Mouse (Mus musculus) forebrain, embryonic 14.5 days (tissue): ENCODE measurements around the gene Ubtf. TPM values are rescaled to one million over a fixed set of nuclear protein-coding genes. Genes with fewer than 3 reads are reported as not detected.

Experiments
- ATAC-seq: fragments of 200-750 bp; cut with Nextera tagmentation; 2 replicates; pipeline ENCODE4 v1.8.0; 2017; ENCODE audit warnings: mild to moderate bottlenecking, moderate library complexity
- DNase-seq: peaks from one replicate; pipeline ENCODE4 v3.0.0-alpha.2; 2015; ENCODE audit warnings: low spot score
- H3K27ac ChIP-seq: fragments of 300-500 bp; sonication (generic); 2 replicates; pipeline ENCODE4 v1.5.1; 2014; ENCODE audit warnings: low read depth, mild to moderate bottlenecking, control low read depth, low read length, moderate library complexity
- H3K27me3 ChIP-seq: fragments of 300-500 bp; sonication (generic); replicated peaks from 2 replicates; pipeline ENCODE4 v1.6.1; 2014; ENCODE audit warnings: low read length, control low read depth, mixed read lengths; ENCODE audit not compliant: control insufficient read depth, insufficient read depth
- H3K36me3 ChIP-seq: fragments of 300-500 bp; sonication (generic); 2 replicates; pipeline ENCODE4 v1.6.1; 2014; ENCODE audit warnings: low read length, control low read depth; ENCODE audit not compliant: control insufficient read depth, insufficient read depth
- H3K4me1 ChIP-seq: fragments of 300-500 bp; sonication (generic); 2 replicates; pipeline ENCODE4 v1.6.1; 2014; ENCODE audit warnings: antibody characterized with exemption, low read length, control low read depth; ENCODE audit not compliant: control insufficient read depth, insufficient read depth
- H3K4me2 ChIP-seq: fragments of 300-500 bp; sonication (generic); 2 replicates; pipeline ENCODE4 v1.6.1; 2014; ENCODE audit warnings: mild to moderate bottlenecking, control low read depth, low read length
- H3K4me3 ChIP-seq: fragments of 300-500 bp; sonication (generic); 2 replicates; pipeline ENCODE4 v1.5.1; 2014; ENCODE audit warnings: low read depth, low read length, control low read depth
- H3K9ac ChIP-seq: fragments of 300-500 bp; sonication (generic); 2 replicates; pipeline ENCODE4 v1.6.1; 2014; ENCODE audit warnings: mild to moderate bottlenecking, low read length, control low read depth, moderate library complexity
- H3K9me3 ChIP-seq: fragments of 300-500 bp; sonication (generic); replicated peaks from 2 replicates; pipeline ENCODE4 v1.6.1; 2016; ENCODE audit warnings: low read length, control low read depth, mixed read lengths; ENCODE audit not compliant: control insufficient read depth
- WGBS: fragments of 180-500 bp; shearing (Covaris S2); extraction: QIAGEN DNeasy Blood & Tissue Kit; methylation state at CpG from one replicate; pipeline ENCODE4 v1.1.7; 2014; 5-methylcytosine and 5-hydroxymethylcytosine counted together
- polyA plus RNA-seq: library from polyadenylated mRNA; unstranded; fragments of >200 nt; fragmentation: Nextera tagmentation; extraction: Ambion mirVana; gene quantifications from 2 replicates; pipeline ENCODE4 v1.2.1, GENCODE M21; 2014

Ubtf gene
- polyA plus RNA-seq, 1 experiment from 2014 or later: 74.5 TPM

DNA sequence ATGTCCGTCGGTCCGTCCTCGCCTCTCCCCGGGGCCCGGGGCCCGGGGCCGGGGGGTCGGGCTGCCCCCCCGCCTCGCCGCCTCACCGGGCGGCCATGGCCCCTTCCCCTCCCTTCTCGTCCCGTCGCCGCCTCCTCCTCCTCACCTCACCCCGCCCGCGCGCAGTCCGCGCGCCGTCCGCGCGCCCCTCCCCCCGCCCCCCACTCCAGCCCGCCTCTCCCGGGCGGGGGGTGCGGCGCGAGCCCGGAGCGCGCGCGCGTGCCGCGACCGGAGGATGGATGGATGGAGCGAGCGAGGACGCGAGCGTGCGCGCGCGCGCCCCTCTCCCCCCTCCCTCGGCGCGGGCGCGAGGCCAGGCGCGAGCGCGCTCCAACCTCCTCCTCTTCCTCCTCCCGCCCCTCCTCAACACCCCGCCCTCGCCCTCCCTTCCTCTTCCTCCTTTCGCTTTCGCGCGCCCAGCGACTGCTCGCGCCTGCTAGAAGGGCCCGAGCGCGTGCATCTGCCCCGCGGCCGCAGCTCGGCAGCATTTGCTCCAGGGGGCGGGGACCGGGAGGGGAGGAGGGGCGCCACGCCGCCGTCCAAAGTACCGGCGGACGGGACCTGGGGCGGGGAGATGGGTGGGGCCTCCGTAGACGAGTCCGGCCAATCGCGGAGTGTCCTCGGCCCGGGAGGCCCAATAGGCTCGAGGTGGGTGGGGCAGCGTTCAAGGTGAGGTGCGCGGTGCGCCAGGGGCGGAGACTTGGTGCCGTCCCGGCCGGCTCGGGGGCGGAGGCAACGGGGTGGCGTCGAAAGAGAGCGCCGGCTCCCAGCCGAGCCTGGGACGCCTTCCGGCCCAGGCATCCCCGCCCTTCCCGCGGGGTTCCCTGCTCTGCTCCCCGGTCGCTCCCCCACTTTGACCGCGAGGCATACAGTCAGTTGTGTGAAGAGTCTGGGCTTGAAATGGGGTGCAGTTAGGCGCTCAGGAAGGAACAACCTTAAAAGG lies 22.8 kb downstream of the Ubtf start, which contains the start of gene Atxn7l3:
Gene Atxn7l3 (minus strand): TSS at position 141 of the 982 bp plus-strand sequence.
- peaks cover 8% of the 10 kb centered on the region for H3K4me1 ChIP-seq
- H3K27me3 ChIP-seq: no peaks in the 10 kb centered on the region
- H3K4me2 ChIP-seq: peak within 1 kb of the TSS; percentile 94
- peak within 1 kb of the TSS; percentile 89 for H3K4me3 ChIP-seq
- peaks cover 22% of the 10 kb centered on the region for H3K36me3 ChIP-seq
- DNase-seq: peak; percentile 99
- ATAC-seq: peak; percentile 96
- H3K9ac ChIP-seq: peak within 1 kb of the TSS; percentile 96
- peak within 1 kb of the TSS; percentile 99 for H3K27ac ChIP-seq
- WGBS: 0% methylated on average over 43 of the region's 125 CpGs
- no peaks in the 10 kb centered on the region for H3K9me3 ChIP-seq

DNA sequence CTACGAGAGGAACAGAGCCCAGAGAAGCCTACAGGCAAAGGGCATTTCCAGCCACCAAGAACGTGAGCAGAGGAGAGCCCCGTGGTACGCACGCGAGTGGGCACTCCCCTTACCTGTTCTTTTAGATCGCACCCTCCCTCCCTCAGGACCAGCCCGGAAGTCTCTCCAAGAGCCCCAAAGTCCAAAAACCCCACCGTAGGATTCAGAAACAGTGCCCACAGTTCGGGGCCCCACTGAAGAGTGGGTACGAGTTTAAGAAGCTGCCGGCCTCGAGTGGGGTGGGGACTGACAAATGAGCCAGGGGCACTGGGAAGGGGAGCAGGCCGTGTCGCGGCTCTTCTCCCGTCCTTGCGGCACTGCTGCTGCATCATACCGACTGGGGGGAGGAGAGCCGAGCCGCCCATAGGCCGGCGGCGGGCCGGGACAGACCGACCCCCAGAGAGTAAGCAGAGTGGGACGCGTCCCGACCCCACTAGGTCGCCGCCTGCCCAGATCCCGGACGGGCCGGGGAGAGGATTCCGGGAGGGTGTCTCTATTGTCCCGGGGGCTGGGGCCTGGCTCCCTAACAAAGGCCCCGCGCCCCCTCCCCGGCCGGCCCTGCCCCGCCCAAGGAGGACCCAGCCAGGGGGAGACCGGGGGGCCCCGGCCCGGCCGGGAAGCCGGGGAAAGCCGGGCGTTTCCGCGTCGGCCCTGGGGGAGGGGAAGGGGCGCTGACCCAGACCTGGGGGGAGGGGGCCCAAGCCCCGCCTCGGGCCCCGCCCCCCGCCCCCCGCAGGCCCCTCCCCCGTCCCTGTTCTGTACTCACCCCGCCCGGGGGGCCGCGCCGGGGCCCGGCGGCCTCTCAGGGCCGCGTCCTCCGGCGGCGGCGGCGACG lies 23.7 kb downstream of the Ubtf start:
- Histone ChIP-seq H3K4me2 (peak overlapping the region; percentile 94), H3K4me1 (peaks cover 8% of the 10 kb centered on the region), H3K9ac (peak overlapping the region; percentile 96), H3K36me3 (peaks cover 31% of the 10 kb centered on the region), H3K9me3 (no peaks in the 10 kb centered on the region), H3K27me3 (no peaks in the 10 kb centered on the region), H3K4me3 (peak overlapping the region; percentile 89), H3K27ac (peak overlapping the region; percentile 99)
- DNase-seq: peak; percentile 74
- under 1% methylated on average over 37 of the region's 73 CpGs for WGBS
- peak; percentile 35 for ATAC-seq

- Histone ChIP-seq H3K36me3 (peaks cover 39% of the 10 kb centered on the region), H3K4me1 (peaks cover 8% of the 10 kb centered on the region), H3K27me3 (no peaks in the 10 kb centered on the region), H3K27ac (peak overlapping the region; percentile 99), H3K9me3 (no peaks in the 10 kb centered on the region), H3K4me3 (peak overlapping the region; percentile 89), H3K9ac (peak overlapping the region; percentile 96), H3K4me2 (peak overlapping the region; percentile 94)
- ATAC-seq: no peak
- WGBS: 57% methylated on average over 12 of the region's 12 CpGs
- peak; percentile 37 for DNase-seq
These were observed 24.5 kb downstream of the Ubtf start for GRCm38 (mm10) chr11:102294887-102295597.

GRCm38 (mm10) chr11:102294416-102294815 lies 25.1 kb downstream of the Ubtf start:
- H3K36me3 ChIP-seq: peaks cover 45% of the 10 kb centered on the region
- ATAC-seq: no peak
- DNase-seq: no peak
- 0 out of 2 replicates have a peak overlapping the region, but pooled peaks have one; percentile 89 for H3K4me3 ChIP-seq
- H3K9me3 ChIP-seq: no peaks in the 10 kb centered on the region
- H3K9ac ChIP-seq: peak overlapping the region; percentile 96
- H3K27ac ChIP-seq: 0 out of 2 replicates have a peak overlapping the region, but pooled peaks have one; percentile 99
- H3K4me2 ChIP-seq: peak overlapping the region; percentile 94
- H3K27me3 ChIP-seq: no peaks in the 10 kb centered on the region
- 81% methylated on average over 5 of the region's 5 CpGs for WGBS
- H3K4me1 ChIP-seq: peaks cover 8% of the 10 kb centered on the region

- ATAC-seq: no peak
- no peaks in the 10 kb centered on the region for H3K27me3 ChIP-seq
- H3K36me3 ChIP-seq: peaks cover 49% of the 10 kb centered on the region
- peaks cover 8% of the 10 kb centered on the region for H3K4me1 ChIP-seq
- DNase-seq: no peak
- no peak overlapping the region; the same call in 1 of the 2 replicates for H3K4me2 ChIP-seq
- H3K4me3 ChIP-seq: no peak overlapping the region
- no peak overlapping the region for H3K27ac ChIP-seq
- WGBS: 93% methylated on average over 13 of the region's 13 CpGs
- no peak overlapping the region; the same call in 1 of the 2 replicates for H3K9ac ChIP-seq
- no peaks in the 10 kb centered on the region for H3K9me3 ChIP-seq
These were observed 25.6 kb downstream of the Ubtf start for GRCm38 (mm10) chr11:102293971-102294370.

DNA sequence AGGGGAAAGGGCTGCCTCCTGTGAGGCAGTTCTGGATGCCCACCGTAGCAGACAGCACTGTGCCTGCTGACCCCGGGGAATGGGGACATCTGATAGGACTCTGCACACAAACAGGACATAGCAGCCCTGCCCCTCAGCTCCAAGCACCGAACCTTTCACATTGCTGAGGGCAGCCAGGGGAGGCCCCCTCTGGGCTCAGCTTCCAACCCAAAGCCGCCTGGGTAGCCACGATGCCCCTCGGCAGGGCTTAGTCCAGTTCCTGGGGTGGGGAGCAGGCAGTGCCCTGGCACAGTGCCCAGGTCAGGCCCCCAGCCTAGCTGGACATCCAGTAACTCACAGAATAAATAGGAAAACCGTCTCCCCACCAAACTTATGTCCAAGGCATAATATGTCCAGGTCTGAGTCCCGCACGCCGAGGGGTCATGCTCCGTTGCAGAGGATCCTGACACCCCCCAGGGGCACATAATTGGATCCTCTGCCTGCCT lies 28.4 kb downstream of the Ubtf start:
- Histone ChIP-seq H3K9ac (no peak overlapping the region), H3K9me3 (no peaks in the 10 kb centered on the region), H3K4me1 (peaks cover 10% of the 10 kb centered on the region), H3K4me2 (no peak overlapping the region), H3K36me3 (peaks cover 69% of the 10 kb centered on the region), H3K27me3 (no peaks in the 10 kb centered on the region), H3K4me3 (no peak overlapping the region), H3K27ac (no peak overlapping the region)
- 92% methylated on average over 11 of the region's 11 CpGs for WGBS
- DNase-seq (no peak), ATAC-seq (no peak)

DNA sequence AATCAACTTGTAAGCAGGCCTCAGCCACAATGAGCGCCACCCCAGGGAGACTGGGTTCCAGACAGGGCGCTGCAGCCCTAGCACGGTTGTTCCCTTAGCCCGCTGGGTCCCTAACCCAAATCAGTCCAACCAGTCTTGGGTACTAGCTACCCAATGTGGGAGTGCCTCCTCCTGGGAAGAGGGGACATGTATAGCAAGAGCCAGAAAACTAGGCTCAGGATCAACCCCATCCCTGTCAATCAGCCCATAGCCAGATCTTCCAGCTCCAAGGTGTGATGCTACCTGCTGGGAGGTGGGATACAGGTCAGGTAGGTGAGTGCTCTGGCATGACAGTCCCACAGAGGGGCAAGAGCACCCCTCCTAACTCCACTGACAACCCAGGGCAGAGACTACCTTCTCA lies 29.4 kb downstream of the Ubtf start:
- H3K4me1 ChIP-seq: peaks cover 14% of the 10 kb centered on the region
- no peak for DNase-seq
- no peak overlapping the region for H3K9ac ChIP-seq
- WGBS: 70% methylated on average over 4 of the region's 4 CpGs
- ATAC-seq: no peak
- H3K27ac ChIP-seq: no peak overlapping the region
- no peaks in the 10 kb centered on the region for H3K9me3 ChIP-seq
- H3K4me2 ChIP-seq: no peak overlapping the region
- peaks cover 69% of the 10 kb centered on the region for H3K36me3 ChIP-seq
- no peak overlapping the region for H3K4me3 ChIP-seq
- no peaks in the 10 kb centered on the region for H3K27me3 ChIP-seq

DNA sequence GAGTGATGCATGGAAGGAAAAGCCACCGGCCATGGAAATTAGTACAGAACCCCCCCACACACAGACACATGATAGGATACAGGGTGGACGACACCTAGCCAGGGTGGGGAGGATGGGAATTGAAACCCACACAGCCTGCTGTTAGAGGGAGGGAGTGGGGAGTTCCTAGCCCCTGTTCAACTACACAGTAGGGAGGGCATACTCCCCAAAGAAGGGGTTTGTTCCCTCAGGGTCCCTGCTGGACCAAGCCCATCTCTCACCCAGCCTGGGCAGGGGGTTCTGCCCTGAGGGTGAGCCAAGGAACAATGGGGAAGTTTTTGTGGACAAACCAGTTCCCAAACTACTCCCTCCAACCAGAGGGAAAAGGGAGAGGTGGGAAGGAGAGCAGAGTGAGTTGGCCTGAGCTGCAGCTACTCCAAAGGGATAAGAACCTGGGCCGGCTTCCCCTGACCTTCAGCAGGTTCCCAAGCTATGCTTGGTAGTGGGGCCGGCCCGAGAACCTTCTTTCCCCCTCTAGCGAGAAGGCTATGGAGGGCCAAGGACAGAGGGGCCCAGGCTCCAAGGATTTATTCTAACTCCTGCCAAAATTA lies 29.9 kb downstream of the Ubtf start:
- Histone ChIP-seq H3K4me3 (no peak overlapping the region), H3K27ac (no peak overlapping the region), H3K27me3 (no peaks in the 10 kb centered on the region), H3K9me3 (no peaks in the 10 kb centered on the region), H3K36me3 (peaks cover 69% of the 10 kb centered on the region), H3K4me1 (peaks cover 8% of the 10 kb centered on the region), H3K4me2 (no peak overlapping the region), H3K9ac (no peak overlapping the region)
- DNase-seq (no peak), ATAC-seq (no peak)
- WGBS: 69% methylated on average over 6 of the region's 6 CpGs
